Mouse (Mus musculus) thymus, postnatal 4 days (tissue): Measurements from ENCODE around the gene Ttc39a.

Experiments used
- DNase-seq: peaks from one replicate; pipeline ENCODE4 v3.0.0; 2021

The Ttc39a gene

GRCm38 (mm10) chr4:109421608-109422007 is 15.2 kb downstream of the Ttc39a start:
- no peak for DNase-seq

GRCm38 (mm10) chr4:109422436-109422835 is 16.0 kb downstream of the Ttc39a start:
- no peak for DNase-seq

GRCm38 (mm10) chr4:109423438-109423837 is 17.0 kb downstream of the Ttc39a start:
- no peak for DNase-seq

DNA sequence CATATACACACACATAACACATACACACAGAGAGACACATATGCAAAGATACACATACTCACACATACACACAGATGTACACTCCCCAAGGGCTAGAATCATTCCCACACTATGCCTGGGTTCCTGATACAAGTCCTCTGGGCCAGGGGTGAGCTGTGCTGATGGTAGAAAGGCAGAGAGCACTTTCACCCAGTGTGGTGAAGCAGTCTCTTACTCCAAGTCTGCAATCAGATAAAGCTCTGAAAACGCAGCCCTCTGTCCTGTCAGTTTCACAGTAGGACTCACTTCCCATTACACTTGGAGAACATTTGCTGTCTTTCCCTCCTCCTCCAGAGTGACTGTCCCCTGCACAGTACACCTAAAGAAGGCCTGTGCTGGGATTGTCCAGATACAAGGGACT is 20.6 kb downstream of the Ttc39a start:
- DNase-seq: no peak

DNA sequence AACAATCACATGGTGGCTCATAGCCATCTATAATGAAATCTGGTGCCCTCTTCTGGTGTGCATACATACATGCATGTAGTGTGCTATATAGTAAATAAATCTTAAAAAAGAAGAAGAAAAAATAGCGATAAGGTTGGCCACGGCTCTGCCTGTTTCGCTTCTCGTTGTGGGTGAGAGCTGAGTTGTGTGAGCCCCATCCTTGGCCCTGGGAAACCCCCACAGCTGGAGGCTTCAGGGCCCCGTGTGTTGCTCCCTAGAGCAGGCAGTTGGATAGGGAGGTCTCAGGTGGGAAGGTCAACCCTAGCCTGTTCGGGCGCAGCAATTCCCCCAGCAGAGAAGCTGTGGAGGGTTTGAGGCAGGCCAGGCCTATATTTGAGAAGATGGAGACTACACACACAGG is 23.8 kb downstream of the Ttc39a start:
- no peak for DNase-seq

DNA sequence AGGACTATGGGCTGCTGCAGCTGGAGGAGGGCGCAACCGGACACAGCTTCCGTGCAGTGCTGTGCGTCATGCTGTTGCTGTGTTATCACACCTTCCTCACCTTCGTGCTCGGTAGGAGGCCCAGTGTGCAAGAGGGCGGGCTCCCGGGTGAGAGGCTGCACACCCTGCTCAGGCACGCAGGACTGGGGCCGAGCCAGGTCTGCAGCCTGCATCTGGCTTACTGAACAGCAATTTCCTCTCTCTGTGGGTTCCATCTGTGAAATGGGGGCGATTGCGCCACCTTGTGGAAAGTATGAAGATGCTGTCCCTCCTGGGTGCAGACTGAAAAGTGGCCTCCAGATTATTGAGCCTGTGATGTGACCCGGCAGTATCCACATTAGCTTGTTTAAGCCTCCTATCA is 24.4 kb downstream of the Ttc39a start:
- peak; percentile 66 for DNase-seq

DNA sequence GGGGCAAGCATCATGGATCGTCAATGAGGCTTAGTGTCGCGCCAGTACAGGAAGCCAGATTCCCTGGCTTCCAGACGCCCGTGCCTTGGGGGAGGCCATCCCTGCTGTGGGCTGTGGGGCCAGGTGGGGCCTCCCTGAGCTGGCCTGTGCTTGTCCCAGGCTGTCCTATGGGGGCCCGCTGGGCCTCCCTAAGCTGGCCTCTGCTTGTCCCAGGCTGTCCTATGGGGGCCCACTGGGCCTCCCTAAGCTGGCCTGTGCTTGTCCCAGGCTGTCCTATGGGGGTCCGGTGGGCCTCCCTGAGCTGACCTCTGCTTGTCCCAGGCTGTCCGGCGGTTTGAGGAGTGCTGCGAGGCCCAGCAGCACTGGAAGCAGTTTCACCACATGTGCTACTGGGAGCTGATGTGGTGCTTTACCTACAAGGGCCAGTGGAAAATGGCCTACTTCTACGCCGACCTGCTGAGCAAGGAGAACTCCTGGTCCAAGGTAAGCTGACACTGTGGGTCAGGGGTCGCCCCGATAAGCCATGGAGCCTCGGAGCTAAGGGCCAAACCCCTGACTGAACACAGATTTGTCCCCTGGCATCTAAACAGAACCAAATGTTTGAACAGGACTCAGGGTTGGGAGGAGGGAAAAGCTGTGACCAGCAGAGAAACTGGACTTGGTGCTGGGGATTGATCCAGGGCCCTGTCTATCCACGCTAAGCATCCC is 26.4 kb downstream of the Ttc39a start:
- DNase-seq: no peak

DNA sequence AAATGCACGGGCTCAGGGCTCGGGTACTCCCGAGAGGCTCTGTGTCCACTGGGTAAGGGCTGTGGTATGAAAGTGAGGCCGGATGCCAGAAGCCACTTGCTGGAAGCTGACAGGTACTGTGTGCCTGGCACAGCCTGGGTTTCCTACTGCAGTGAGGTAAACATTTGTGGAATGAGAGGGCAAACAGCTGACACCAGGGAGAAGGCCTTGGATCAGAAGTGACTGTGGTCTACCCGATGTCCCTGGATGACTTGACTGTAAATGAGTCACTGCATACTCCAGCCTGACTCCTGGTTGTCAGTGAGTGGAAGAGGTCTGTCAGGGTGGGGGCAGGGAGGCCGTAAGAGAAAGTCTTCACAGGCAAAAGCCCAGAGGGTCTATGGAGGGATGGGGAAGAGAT is 27.2 kb downstream of the Ttc39a start:
- no peak for DNase-seq

DNA sequence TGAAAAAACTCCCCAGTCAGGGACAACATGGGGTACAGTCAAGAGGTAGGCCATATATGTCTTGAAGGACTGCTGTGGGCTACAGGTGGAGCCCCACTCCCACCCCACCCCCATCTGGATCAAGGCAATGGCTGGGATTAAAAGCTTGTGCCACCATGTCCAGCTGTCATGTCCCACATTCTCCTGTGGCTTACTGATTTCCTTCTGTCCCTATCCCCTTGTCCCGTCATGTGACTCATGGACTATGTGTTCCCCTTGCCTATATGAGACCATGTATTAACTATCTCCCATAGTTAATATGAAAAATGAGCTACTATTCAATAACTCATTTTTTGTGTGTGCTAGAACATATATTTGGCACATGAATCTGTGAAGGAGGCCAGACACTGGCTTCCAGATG is 27.8 kb downstream of the Ttc39a start:
- no peak for DNase-seq

DNA sequence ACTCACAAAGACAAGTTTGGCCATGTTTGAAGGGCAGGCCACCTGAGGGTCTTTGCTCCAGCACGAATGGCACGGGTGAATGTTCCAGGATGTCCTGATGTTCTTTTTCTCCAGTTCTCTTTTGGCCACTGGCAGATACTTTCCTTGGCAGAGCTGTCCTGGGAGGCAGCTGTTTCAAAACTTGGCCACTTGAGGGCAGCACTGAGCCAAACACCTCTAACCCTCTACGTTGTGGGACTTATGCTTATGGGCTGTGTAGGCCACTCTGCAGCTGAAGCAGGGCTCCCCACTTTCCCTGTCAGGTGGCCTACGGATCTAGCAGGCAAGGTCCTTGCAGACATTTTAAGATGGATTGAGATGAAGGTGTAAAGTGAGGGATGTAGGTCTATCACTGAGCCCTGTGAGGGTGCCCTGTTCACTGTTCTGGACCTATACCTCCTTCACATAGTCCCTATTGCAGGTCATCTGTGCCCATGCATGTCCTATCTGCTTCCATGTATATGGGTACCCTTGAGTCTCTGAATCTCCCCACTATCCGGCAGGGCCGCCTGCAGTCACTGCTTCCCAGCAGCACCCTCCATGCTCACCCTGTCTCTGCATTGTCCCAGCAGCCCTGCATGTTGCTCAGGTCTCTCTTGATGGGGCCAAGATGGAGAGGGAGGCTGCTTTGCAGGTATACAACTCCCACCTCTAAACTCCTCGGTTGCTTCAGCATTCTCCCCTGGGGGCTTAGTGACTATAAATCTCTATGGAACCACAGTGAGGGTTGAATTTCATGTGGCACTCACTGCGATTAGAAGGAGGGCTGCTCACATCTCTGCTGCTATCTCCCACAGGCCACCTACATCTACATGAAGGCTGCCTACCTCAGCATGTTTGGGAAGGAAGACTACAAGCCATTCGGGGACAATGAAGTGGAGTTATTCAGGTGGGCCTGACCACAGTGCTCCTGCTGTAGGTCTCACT is 31.8 kb downstream of the Ttc39a start:
- peak; percentile 84 for DNase-seq

DNA sequence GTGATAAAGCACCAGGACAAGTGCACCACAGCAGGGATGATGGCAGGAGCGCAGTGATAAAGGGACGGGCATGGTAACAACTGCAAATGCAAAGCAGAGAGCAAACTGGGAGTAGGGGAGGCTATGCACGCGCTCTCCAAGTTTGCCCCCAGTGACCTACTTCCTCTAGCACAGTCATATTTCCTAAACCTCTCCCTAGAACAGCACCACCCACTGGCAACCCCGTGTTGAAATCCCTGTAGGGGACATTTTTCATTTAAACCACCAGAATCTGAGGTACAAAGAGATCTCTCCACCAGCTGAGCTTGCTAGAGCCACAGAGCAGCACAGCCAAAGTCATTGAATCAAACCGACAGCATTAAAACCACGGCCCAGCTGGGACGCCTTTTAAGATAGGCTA is 32.7 kb downstream of the Ttc39a start:
- DNase-seq: peak; percentile 67

- DNase-seq: no peak
These were observed 33.4 kb downstream of the Ttc39a start for GRCm38 (mm10) chr4:109439825-109440248.

GRCm38 (mm10) chr4:109440381-109440780 is 34.0 kb downstream of the Ttc39a start:
- DNase-seq: no peak

- DNase-seq: no peak
These were observed 34.6 kb downstream of the Ttc39a start for GRCm38 (mm10) chr4:109441000-109441399.

GRCm38 (mm10) chr4:109442126-109442525 is 35.7 kb downstream of the Ttc39a start:
- DNase-seq: no peak

- no peak for DNase-seq
These were observed 36.2 kb downstream of the Ttc39a start for GRCm38 (mm10) chr4:109442649-109443048.

DNA sequence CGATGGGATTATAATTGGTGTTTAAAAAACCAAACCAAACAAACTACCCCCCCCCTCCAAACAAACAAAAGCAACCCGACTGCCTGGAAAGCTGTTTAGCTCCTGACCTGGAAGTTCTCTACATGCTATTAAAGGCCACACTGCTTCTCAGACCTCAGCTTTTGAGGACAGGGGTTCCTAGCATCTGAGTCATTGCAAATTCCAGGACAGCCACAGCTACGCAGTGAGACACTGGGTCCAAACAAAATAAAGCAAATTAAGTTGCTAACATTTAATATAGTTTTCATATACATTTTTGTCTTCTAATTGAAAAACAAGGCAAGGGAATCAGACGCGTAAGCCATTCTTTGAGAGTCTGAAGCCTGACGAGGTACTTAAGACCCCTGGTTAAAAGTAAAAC is 38.0 kb downstream of the Ttc39a start:
- DNase-seq: no peak

DNA sequence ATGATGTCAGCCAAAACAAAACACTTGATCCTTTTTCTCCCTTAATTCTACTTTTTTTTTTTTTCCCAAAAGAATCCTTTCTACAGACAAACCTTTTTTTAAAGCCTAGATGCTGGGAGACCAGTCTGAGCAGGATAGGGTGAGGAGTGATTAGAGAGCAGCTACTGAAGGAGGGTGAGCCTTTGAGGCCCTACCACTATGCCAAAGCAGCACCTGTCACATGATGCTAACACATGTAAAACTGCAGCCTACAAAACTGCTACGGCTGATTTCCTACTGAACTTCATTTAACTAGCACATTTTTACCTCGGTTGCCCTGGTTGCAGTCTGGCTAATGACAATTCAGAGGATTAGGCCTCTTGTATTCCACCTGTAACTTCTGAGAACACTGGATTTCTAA is 38.5 kb downstream of the Ttc39a start:
- DNase-seq: no peak

- DNase-seq: no peak
These were observed 39.0 kb downstream of the Ttc39a start for GRCm38 (mm10) chr4:109445397-109445796.

GRCm38 (mm10) chr4:109445956-109446355 is 39.5 kb downstream of the Ttc39a start:
- DNase-seq: no peak

- DNase-seq: no peak
These were observed 42.1 kb downstream of the Ttc39a start for GRCm38 (mm10) chr4:109448531-109448930.

- no peak for DNase-seq
These were observed 50.4 kb downstream of the Ttc39a start for GRCm38 (mm10) chr4:109456821-109457220.

DNA sequence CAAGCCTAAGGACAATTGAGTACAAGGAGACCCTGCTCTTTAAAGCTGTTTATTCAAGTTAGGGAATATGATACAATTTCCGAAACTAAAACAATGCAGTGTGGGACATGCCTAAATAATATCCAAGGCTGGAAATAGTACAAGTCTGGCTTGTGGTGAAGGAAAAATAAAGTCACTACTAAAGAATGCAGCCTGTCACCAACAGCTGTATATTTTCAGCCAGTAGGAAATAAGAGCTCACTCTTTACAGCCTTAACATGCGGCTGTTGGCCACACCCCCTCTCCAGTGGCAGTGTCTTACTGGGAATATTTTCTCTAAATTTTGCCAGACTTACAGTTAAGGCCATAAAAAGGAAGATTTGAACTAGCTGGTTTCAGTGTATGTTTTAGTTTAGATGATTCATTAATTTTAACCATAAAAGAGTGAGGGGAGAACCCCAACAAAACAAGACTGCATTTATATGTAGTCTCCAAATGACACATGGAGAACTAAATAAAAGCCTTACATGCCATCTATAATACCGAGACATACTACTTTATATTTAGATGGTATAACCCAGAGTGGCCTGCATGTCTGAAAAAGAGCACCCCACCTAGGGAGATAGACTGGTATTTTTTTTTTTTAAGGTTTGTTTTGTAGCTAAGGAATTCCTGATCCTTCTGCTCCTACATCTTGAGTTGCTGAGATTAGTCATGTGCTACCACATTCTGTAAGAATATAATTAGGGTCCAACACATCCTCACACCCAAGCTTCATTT is 54.2 kb downstream of the Ttc39a start:
- DNase-seq: no peak
